Mouse (Mus musculus) central nervous system, embryonic 14 days (tissue): ENCODE measurements around the gene Ncf4. TPM values are rescaled to one million over a fixed set of nuclear protein-coding genes. Genes with fewer than 3 reads are reported as not detected.

Source experiments
- polyA plus RNA-seq: library from polyadenylated mRNA; depleted of rRNA; stranded (reverse); fragments of >200 nt; gene quantifications from 2 replicates; pipeline ENCODE4 v1.2.3, GENCODE M21; 2012; rRNA removed

The Ncf4 gene
- polyA plus RNA-seq: 1.8 and 2.5 TPM in 2 replicates

GRCm38 (mm10) chr15:78244695-78245492 lies at the start of gene Ncf4:
Gene Ncf4, plus strand, starts transcription at chr15:78244801.

GRCm38 (mm10) chr15:78206312-78206711 lies 38.3 kb upstream of the Ncf4 start, which contains the start of gene Pvalb:
Gene Pvalb, minus strand, starts transcription at chr15:78206400.

GRCm38 (mm10) chr15:78305341-78305933 lies 60.8 kb downstream of the Ncf4 start, which contains the start of gene Csf2rb2:
Gene Csf2rb2, minus strand, starts transcription at chr15:78305721.

Other genes with a start within 250 kb of the Ncf4 start
- 8.1 and 10.7 TPM in 2 replicates for gene Cacng2, start 124.8 kb upstream of the Ncf4 start, polyA plus RNA-seq
- gene Ift27, start 70.7 kb upstream of the Ncf4 start, polyA plus RNA-seq: 50.7 and 55.9 TPM in 2 replicates
- gene Pvalb, start 38.4 kb upstream of the Ncf4 start, polyA plus RNA-seq: 1.8 and 4.5 TPM in 2 replicates
- 0.61 and 0.89 TPM in 2 replicates for gene Csf2rb2, start 60.9 kb downstream of the Ncf4 start, polyA plus RNA-seq
- gene Csf2rb, start 81.0 kb downstream of the Ncf4 start, polyA plus RNA-seq: 1.2 and 1.9 TPM in 2 replicates
- gene Tex33, start 151.1 kb downstream of the Ncf4 start, polyA plus RNA-seq: 0.16 TPM in 1 of 2 replicates, not detected in the other
- 11.1 and 12.4 TPM in 2 replicates for gene Tst, start 161.1 kb downstream of the Ncf4 start, polyA plus RNA-seq
- 76.1 and 98.9 TPM in 2 replicates for gene Mpst, start 161.6 kb downstream of the Ncf4 start, polyA plus RNA-seq
- gene Kctd17, start 183.8 kb downstream of the Ncf4 start, polyA plus RNA-seq: 257 and 286 TPM in 2 replicates
- 0.22 and 0.23 TPM in 2 replicates for gene Tmprss6, start 223.8 kb downstream of the Ncf4 start, polyA plus RNA-seq